Mouse (Mus musculus) bone marrow, adult 2 months (tissue): ENCODE results near the gene Toporsl. TPM values are rescaled to one million over a fixed set of nuclear protein-coding genes. Genes with fewer than 3 reads are reported as not detected.

Experiments
- H3K27ac ChIP-seq: fragments of 200-500 bp; 2 replicates; pipeline ENCODE4 v1.5.1; 2012; ENCODE audit warnings: low read depth, mild to moderate bottlenecking, control low read depth, inconsistent platforms, low read length; ENCODE audit not compliant: control insufficient read depth, poor library complexity, insufficient read depth
- H3K4me1 ChIP-seq: fragments of 200-500 bp; 2 replicates; pipeline ENCODE4 v1.6.1; 2011; ENCODE audit warnings: low read length; ENCODE audit not compliant: control insufficient read depth, insufficient read depth
- H3K4me3 ChIP-seq: fragments of 200-500 bp; replicated peaks from 2 replicates; pipeline ENCODE3; 2011; ENCODE audit warnings: mild to moderate bottlenecking, low read depth, low read length, control low read depth; ENCODE audit not compliant: control insufficient read depth
- CTCF ChIP-seq: fragments of 200-500 bp; IDR thresholded peaks from 2 replicates; pipeline ENCODE4 v1.5.1; 2011; ENCODE audit warnings: low read length, control low read depth; ENCODE audit not compliant: control insufficient read depth, insufficient read depth
- POLR2A ChIP-seq: fragments of 200-500 bp; IDR thresholded peaks from 2 replicates; pipeline ENCODE4 v1.6.1; 2011; ENCODE audit warnings: low read depth, mild to moderate bottlenecking, control low read depth, low read length, borderline replicate concordance; ENCODE audit not compliant: control insufficient read depth
- WGBS: fragments of 180-500 bp; shearing (Covaris S2); methylation state at CpG from one replicate; pipeline ENCODE4 v1.1.7; 2018; 5-methylcytosine and 5-hydroxymethylcytosine counted together
- polyA plus RNA-seq: library from polyadenylated mRNA; stranded (reverse); fragments of >200 nt; gene quantifications from 2 replicates; pipeline ENCODE4 v1.2.4, GENCODE M21; 2011; ENCODE audit warnings: low replicate concordance; ENCODE audit not compliant: missing spikeins, insufficient read depth, insufficient read length

Gene Toporsl
- polyA plus RNA-seq, result not detected in 2 replicates

- Histone ChIP-seq H3K4me1 (no peaks in the 10 kb centered on the region), H3K4me3 (no peak within 1 kb of the TSS), H3K27ac (no peak within 1 kb of the TSS)
- TF ChIP-seq CTCF, result no peak
- no peak for TF ChIP-seq POLR2A
- WGBS, result 60% methylated on average over 2 of the region's 2 CpGs
Measured at GRCm38 (mm10) chr4:52595927-52596326, at the start of gene Toporsl. Gene Toporsl, plus strand, starts transcription at chr4:52596274.

- 61% methylated on average over 1 of the region's 1 CpGs for WGBS
- Histone ChIP-seq H3K4me3 (no peak overlapping the region), H3K27ac (no peak overlapping the region), H3K4me1 (no peaks in the 10 kb centered on the region)
- TF ChIP-seq POLR2A (no peak), CTCF (no peak)
Measured at GRCm38 (mm10) chr4:52557672-52558071, 38.4 kb upstream of the Toporsl start.

- no peak for TF ChIP-seq CTCF
- 36% methylated on average over 1 of the region's 1 CpGs for WGBS
- Histone ChIP-seq H3K4me1 (no peaks in the 10 kb centered on the region), H3K27ac (no peak overlapping the region), H3K4me3 (no peak overlapping the region)
Measured at GRCm38 (mm10) chr4:52558080-52558479, 38.0 kb upstream of the Toporsl start.

DNA sequence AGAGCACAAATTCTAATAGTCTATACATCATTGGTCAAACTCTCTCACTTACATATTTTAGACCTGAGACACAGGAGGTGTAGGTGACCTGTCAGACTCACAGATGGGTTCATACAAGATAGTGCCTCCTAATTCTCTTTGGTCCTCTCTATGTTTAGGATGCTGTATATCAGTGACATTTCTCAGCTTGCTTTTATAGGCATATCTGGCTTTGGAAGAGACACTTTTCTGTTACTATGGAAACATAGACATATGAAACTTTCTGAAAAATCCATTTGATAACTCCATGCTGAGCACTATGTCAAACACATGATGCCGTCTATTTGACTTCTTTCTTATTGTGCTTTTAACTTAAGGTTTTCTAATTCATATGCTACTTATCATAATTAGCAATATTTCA lies 32.2 kb upstream of the Toporsl start:
- TF ChIP-seq CTCF, result no peak
- TF ChIP-seq POLR2A, result no peak
- WGBS, result 81% methylated on average over 1 of the region's 1 CpGs
- no peak overlapping the region for H3K4me3 ChIP-seq
- H3K4me1 ChIP-seq, result no peaks in the 10 kb centered on the region
- no peak overlapping the region for H3K27ac ChIP-seq

DNA sequence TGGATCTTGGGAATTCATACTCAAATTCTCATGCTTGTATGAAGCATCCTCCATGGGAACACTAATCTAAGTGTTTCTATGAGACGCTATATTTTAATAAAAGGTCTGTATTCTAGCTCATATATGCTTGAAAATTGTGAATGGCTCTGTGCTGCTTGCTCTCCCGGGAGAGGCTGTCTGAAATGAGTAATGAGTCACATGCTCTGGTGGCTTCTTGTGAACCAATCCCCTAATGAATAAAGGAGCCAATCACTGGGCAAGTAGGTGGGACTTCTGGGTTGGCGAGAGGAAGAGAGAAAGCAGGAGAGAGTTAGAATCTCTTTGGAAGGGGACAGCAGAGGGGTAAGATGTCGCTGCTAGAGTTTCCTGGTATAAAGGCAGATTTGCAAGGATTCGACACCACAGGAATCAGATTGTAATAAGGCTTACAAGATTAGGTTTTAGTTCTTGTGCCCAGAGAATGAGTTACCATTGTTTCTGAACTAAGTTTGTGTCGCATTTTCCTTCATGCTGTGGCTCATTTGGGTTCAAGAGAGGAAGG lies 9.8 kb upstream of the Toporsl start:
- Histone ChIP-seq H3K4me1 (no peaks in the 10 kb centered on the region), H3K4me3 (no peak overlapping the region), H3K27ac (no peak overlapping the region)
- TF ChIP-seq POLR2A, result no peak
- no peak for TF ChIP-seq CTCF
- 66% methylated on average over 6 of the region's 6 CpGs for WGBS

- Histone ChIP-seq H3K4me1 (no peaks in the 10 kb centered on the region), H3K4me3 (no peak overlapping the region), H3K27ac (no peak overlapping the region)
- WGBS, result 83% methylated on average over 4 of the region's 4 CpGs
- TF ChIP-seq POLR2A (no peak), CTCF (no peak)
Measured at GRCm38 (mm10) chr4:52593821-52594356, 2.2 kb upstream of the Toporsl start.

DNA sequence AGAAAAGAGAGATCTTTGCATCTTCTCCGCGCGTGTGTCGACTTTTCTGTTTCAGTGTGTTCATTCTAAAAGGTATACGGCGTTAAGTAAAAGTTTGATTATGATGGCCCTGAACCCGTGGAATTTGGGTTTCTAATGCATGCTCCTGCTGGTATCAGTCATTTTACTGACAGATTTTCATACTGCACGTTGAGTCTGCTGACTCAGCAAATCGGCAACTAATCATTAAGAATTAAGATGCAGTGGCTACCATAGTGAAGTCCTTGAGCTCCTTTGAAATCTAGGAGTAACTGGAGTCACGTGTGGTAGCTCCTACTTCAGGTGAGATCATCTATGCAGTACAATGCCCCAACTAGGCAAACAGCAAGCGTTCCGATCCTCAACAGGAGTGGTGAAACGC lies 1.4 kb upstream of the Toporsl start:
- Histone ChIP-seq H3K4me3 (no peak overlapping the region), H3K27ac (no peak overlapping the region), H3K4me1 (no peaks in the 10 kb centered on the region)
- TF ChIP-seq CTCF (no peak), POLR2A (no peak)
- WGBS, result 86% methylated on average over 13 of the region's 13 CpGs

DNA sequence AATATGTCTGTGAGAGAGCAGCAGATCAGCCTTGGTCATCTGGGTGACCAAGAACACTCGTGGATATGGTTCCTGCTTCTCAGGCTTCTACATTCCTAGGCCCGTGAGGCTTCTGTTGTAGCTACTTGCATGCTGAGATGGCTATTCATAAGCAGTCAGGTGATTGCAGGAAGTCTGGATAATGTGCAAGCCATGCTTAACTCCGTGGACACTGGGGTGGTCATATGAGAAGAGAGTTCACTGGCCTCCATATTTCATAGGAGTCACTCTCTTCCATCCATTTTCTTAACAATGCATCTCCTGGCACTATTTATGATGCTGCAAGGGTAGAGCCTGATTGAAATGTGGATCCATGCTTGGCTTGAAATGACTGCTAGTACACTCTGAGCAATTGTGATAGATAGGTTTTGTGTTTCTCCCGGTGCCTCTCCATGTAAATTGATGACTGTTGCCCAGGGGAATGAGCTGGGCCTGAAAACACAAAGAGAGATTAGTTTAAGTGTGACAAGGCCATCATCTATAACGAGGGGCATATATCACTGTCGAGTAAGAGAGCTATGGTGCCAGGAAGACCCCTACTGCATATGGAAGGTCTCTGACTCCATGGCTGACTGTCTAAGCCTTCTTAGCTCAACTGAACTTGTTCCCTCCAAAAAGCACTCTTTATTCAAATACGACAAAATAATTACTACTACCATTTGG lies 2.3 kb downstream of the Toporsl start:
- whole genome bisulfite sequencing, result 68% methylated on average over 7 of the region's 7 CpGs
- no peak overlapping the region for H3K4me3 ChIP-seq
- H3K4me1 ChIP-seq, result no peaks in the 10 kb centered on the region
- H3K27ac ChIP-seq, result no peak overlapping the region
- TF ChIP-seq POLR2A (no peak), CTCF (no peak)
